Comparison of ENCODE assay signal across 15 mouse cellular contexts in the genomic region with DNA sequence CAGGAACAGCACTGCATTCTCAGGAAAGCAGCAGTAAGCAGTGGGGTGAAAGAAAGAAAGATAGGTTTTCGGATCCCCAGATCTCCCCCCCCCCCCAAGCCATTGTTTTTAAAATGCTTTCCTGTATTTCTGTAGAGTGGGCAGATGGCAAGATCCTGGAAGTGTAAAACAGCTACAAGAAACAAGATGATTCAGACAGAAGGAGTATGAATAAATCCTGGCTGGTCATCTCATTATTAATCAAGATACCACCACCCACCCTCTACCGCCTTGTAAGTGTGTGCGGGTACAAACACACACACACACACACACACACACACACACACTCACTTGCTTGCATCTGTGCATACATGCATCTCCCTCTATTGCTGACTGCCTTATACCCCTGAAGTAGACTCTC.
DNase-seq lines count a peak whose midpoint lies in the region; ATAC-seq and TF ChIP-seq lines count a peak whose summit lies in the region.
"Had no signal": no experiment of that assay in that cellular context is flagged by ENCODE, and none has a peak within 500 bp of the region (broad histone marks: within the 10 kb centered on the region; RNA-seq: fewer than 3 reads in every experiment).

No protein-coding gene starts in this region.

- H3K4me3 ChIP-seq in forebrain, embryonic 15.5 days: no peak overlapping the region
- no peak overlapping the region for H3K4me3 ChIP-seq in forebrain, embryonic 10.5 days
- H3K4me3 ChIP-seq in midbrain, embryonic 13.5 days (replicated peaks): no peak overlapping the region
- no peak overlapping the region for H3K4me3 ChIP-seq in midbrain, embryonic 16.5 days (ENCODE audit: low read depth, low read length)
- H3K4me3 ChIP-seq in forebrain, postnatal 0 days (ENCODE audit: low read depth, low read length): no peak overlapping the region
- no peak overlapping the region for H3K4me3 ChIP-seq in olfactory bulb, adult 2 months (ENCODE audit: insufficient read depth, low read depth, low read length)
- H3K4me3 ChIP-seq: heart, embryonic 10.5 days; limb, embryonic 12.5 days; lung, embryonic 15.5 days; neural tube, embryonic 15.5 days had no signal

- TF ChIP-seq POLR2A in olfactory bulb, adult 2 months (IDR thresholded peaks at IDR 0.05; ENCODE audit: insufficient read depth, low read depth, low read length): no peak

- no peaks in the 10 kb centered on the region for H3K27me3 ChIP-seq in forebrain, embryonic 15.5 days
- no peaks in the 10 kb centered on the region for H3K27me3 ChIP-seq in forebrain, embryonic 10.5 days (ENCODE audit: poor library complexity, severe bottlenecking)
- peaks cover 24% of the 10 kb centered on the region; the same call in 1 of the 2 replicates for H3K27me3 ChIP-seq in midbrain, embryonic 13.5 days
- H3K27me3 ChIP-seq in midbrain, embryonic 16.5 days (ENCODE audit: control insufficient read depth, insufficient read depth, low read depth, low read length): no peaks in the 10 kb centered on the region
- H3K27me3 ChIP-seq in forebrain, postnatal 0 days (ENCODE audit: insufficient read depth, low read length): no peaks in the 10 kb centered on the region
- H3K27me3 ChIP-seq: limb, embryonic 12.5 days; lung, embryonic 15.5 days; neural tube, embryonic 15.5 days had no signal

- no peak for TF ChIP-seq CTCF in forebrain, postnatal 0 days (IDR thresholded peaks at IDR 0.05; ENCODE audit: low read depth)
- TF ChIP-seq CTCF in olfactory bulb, adult 2 months (IDR thresholded peaks at IDR 0.05; ENCODE audit: insufficient read depth, low read depth, low read length): no peak

- H3K9ac ChIP-seq in forebrain, embryonic 15.5 days (replicated peaks): no peak overlapping the region
- no peak overlapping the region for H3K9ac ChIP-seq in midbrain, embryonic 13.5 days (replicated peaks)
- no peak overlapping the region for H3K9ac ChIP-seq in midbrain, embryonic 16.5 days (ENCODE audit: low read depth, low read length)
- H3K9ac ChIP-seq in forebrain, postnatal 0 days: no peak overlapping the region
- H3K9ac ChIP-seq: limb, embryonic 12.5 days; lung, embryonic 15.5 days; neural tube, embryonic 15.5 days had no signal

- no peak for DNase-seq in forebrain, embryonic 10.5 days (ENCODE audit: extremely low spot score, low spot score)
- DNase-seq in forebrain, postnatal 0 days: no peak
- DNase-seq in adrenal gland, postnatal 4 days (ENCODE audit: low spot score in 2 of 2): no peak
- DNase-seq: cerebellum, postnatal 25 days; kidney, adult 8-10 months; layer of hippocampus, adult 9-11 months; right cerebral cortex, postnatal 4 days had no signal

- H3K4me2 ChIP-seq in forebrain, embryonic 15.5 days (replicated peaks): no peak overlapping the region
- H3K4me2 ChIP-seq in midbrain, embryonic 13.5 days (replicated peaks): no peak overlapping the region
- no peak overlapping the region for H3K4me2 ChIP-seq in midbrain, embryonic 16.5 days (ENCODE audit: low read length)
- H3K4me2 ChIP-seq in forebrain, postnatal 0 days (ENCODE audit: low read depth): no peak overlapping the region
- H3K4me2 ChIP-seq: limb, embryonic 12.5 days; lung, embryonic 15.5 days; neural tube, embryonic 15.5 days had no signal

- H3K27ac ChIP-seq in forebrain, embryonic 15.5 days (replicated peaks): 0 out of 2 replicates have a peak overlapping the region, but pooled peaks have one; percentile 26
- no peak overlapping the region for H3K27ac ChIP-seq in forebrain, embryonic 10.5 days
- no peak overlapping the region for H3K27ac ChIP-seq in midbrain, embryonic 13.5 days
- no peak overlapping the region for H3K27ac ChIP-seq in midbrain, embryonic 16.5 days (ENCODE audit: low read length)
- no peak overlapping the region for H3K27ac ChIP-seq in forebrain, postnatal 0 days (ENCODE audit: low read depth, low read length)
- H3K27ac ChIP-seq in olfactory bulb, adult 2 months (ENCODE audit: insufficient read depth, low read depth, low read length): 0 out of 2 replicates have a peak overlapping the region, but pooled peaks have one; percentile 24
- H3K27ac ChIP-seq: heart, embryonic 10.5 days; limb, embryonic 12.5 days; lung, embryonic 15.5 days; neural tube, embryonic 15.5 days had no signal

- WGBS in forebrain, embryonic 15.5 days: 72% methylated on average over 3 of the region's 3 CpGs
- 90% methylated on average over 3 of the region's 3 CpGs for WGBS in forebrain, embryonic 10.5 days
- 63% methylated on average over 3 of the region's 3 CpGs for WGBS in midbrain, embryonic 13.5 days
- 59% methylated on average over 3 of the region's 3 CpGs for WGBS in midbrain, embryonic 16.5 days
- 69% methylated on average over 3 of the region's 3 CpGs for WGBS in forebrain, postnatal 0 days
- WGBS in olfactory bulb, adult 2 months: 72% methylated on average over 3 of the region's 3 CpGs

- H3K9me3 ChIP-seq in forebrain, embryonic 15.5 days: no peaks in the 10 kb centered on the region
- no peaks in the 10 kb centered on the region for H3K9me3 ChIP-seq in forebrain, embryonic 10.5 days
- no peaks in the 10 kb centered on the region for H3K9me3 ChIP-seq in midbrain, embryonic 13.5 days
- H3K9me3 ChIP-seq in midbrain, embryonic 16.5 days (replicated peaks; ENCODE audit: control insufficient read depth, low read length, poor library complexity, severe bottlenecking): no peaks in the 10 kb centered on the region
- no peaks in the 10 kb centered on the region for H3K9me3 ChIP-seq in forebrain, postnatal 0 days (ENCODE audit: low read length)
- H3K9me3 ChIP-seq: heart, embryonic 10.5 days; limb, embryonic 12.5 days; lung, embryonic 15.5 days; neural tube, embryonic 15.5 days had no signal

- H3K4me1 ChIP-seq in forebrain, embryonic 15.5 days: 0 out of 2 replicates have a peak, but pooled peaks cover 3% of the 10 kb centered on the region
- H3K4me1 ChIP-seq in forebrain, embryonic 10.5 days: peaks cover 53% of the 10 kb centered on the region
- H3K4me1 ChIP-seq in midbrain, embryonic 13.5 days (replicated peaks): peaks cover 36% of the 10 kb centered on the region
- peaks cover 6% of the 10 kb centered on the region; the same call in 1 of the 2 replicates for H3K4me1 ChIP-seq in midbrain, embryonic 16.5 days (ENCODE audit: control insufficient read depth, insufficient read depth, low read length)
- H3K4me1 ChIP-seq in forebrain, postnatal 0 days (ENCODE audit: insufficient read depth): no peaks in the 10 kb centered on the region
- peaks cover 10% of the 10 kb centered on the region for H3K4me1 ChIP-seq in olfactory bulb, adult 2 months (ENCODE audit: control insufficient read depth, insufficient read depth, low read length)

- no peaks in the 10 kb centered on the region for H3K36me3 ChIP-seq in forebrain, embryonic 15.5 days
- H3K36me3 ChIP-seq in forebrain, embryonic 10.5 days (replicated peaks): no peaks in the 10 kb centered on the region
- no peaks in the 10 kb centered on the region for H3K36me3 ChIP-seq in midbrain, embryonic 13.5 days
- H3K36me3 ChIP-seq in midbrain, embryonic 16.5 days (ENCODE audit: control insufficient read depth, insufficient read depth, low read length): no peaks in the 10 kb centered on the region
- H3K36me3 ChIP-seq in forebrain, postnatal 0 days (ENCODE audit: insufficient read depth): no peaks in the 10 kb centered on the region
- H3K36me3 ChIP-seq: heart, embryonic 10.5 days; limb, embryonic 12.5 days; lung, embryonic 15.5 days; neural tube, embryonic 15.5 days had no signal

- ATAC-seq in forebrain, embryonic 15.5 days (replicated peaks): peak; percentile 73
- peak; percentile 25; the same call in 1 of the 2 replicates for ATAC-seq in midbrain, embryonic 13.5 days
- no peak for ATAC-seq in midbrain, embryonic 16.5 days
- peak; percentile 17; the same call in 1 of the 2 replicates for ATAC-seq in forebrain, postnatal 0 days

Comparison
In these comparisons a context has a peak if more than half of its experiments do, and no peak if none do; other contexts are left out.
1. H3K27ac ChIP-seq: peak in forebrain, embryonic 15.5 days (single experiment) and olfactory bulb, adult 2 months (single experiment); none in forebrain, embryonic 10.5 days (single experiment), midbrain, embryonic 13.5 days (single experiment), midbrain, embryonic 16.5 days (single experiment) and forebrain, postnatal 0 days (single experiment).